Mouse (Mus musculus): Measurements from ENCODE around the gene Plcxd1. TPM values are rescaled to one million over a fixed set of nuclear protein-coding genes. Genes with fewer than 3 reads are reported as not detected.

Gene Plcxd1
- polyA plus RNA-seq, 1 experiment from 2014 or later, result 2.5 TPM

- Histone ChIP-seq H3K27me3 (0 out of 2 replicates have a peak, but pooled peaks cover 7% of the 10 kb centered on the region), H3K4me1 (replicated peaks) (peaks cover 33% of the 10 kb centered on the region)
- peak; percentile 35 for ATAC-seq
These were observed 2.1 kb downstream of the Plcxd1 start for GRCm38 (mm10) chr5:110101716-110102347.

GRCm38 (mm10) chr5:110102429-110102828, 2.7 kb downstream of the Plcxd1 start:
- WGBS, result 93% methylated on average over 13 of the region's 13 CpGs
- no peak overlapping the region for H3K9ac ChIP-seq (replicated peaks)
- H3K27ac ChIP-seq, result no peak overlapping the region
- H3K9me3 ChIP-seq, result no peaks in the 10 kb centered on the region
- 0 out of 2 replicates have a peak, but pooled peaks cover 7% of the 10 kb centered on the region for H3K27me3 ChIP-seq
- ATAC-seq, result no peak
- H3K4me3 ChIP-seq (replicated peaks), result no peak overlapping the region
- peak overlapping the region; percentile 66; the same call in 1 of the 2 replicates for H3K4me2 ChIP-seq (replicated peaks)
- H3K4me1 ChIP-seq (replicated peaks), result peaks cover 36% of the 10 kb centered on the region
- H3K36me3 ChIP-seq, result peaks cover 44% of the 10 kb centered on the region

More at GRCm38 (mm10) chr5:110101716-110102347, 2.1 kb downstream of the Plcxd1 start:
- peak overlapping the region; percentile 66 for H3K4me2 ChIP-seq (replicated peaks)
- H3K9ac ChIP-seq (replicated peaks), result peak overlapping the region; percentile 49
- peak overlapping the region; percentile 36 for H3K4me3 ChIP-seq (replicated peaks)
- H3K36me3 ChIP-seq, result peaks cover 44% of the 10 kb centered on the region
- H3K27ac ChIP-seq, result no peak overlapping the region
- H3K9me3 ChIP-seq, result no peaks in the 10 kb centered on the region
- 24% methylated on average over 34 of the region's 34 CpGs for WGBS

- Histone ChIP-seq H3K4me1 (replicated peaks) (peaks cover 36% of the 10 kb centered on the region), H3K9me3 (no peaks in the 10 kb centered on the region), H3K27ac (no peak overlapping the region), H3K36me3 (peaks cover 44% of the 10 kb centered on the region), H3K27me3 (0 out of 2 replicates have a peak, but pooled peaks cover 7% of the 10 kb centered on the region), H3K9ac (replicated peaks) (no peak overlapping the region), H3K4me2 (replicated peaks) (no peak overlapping the region), H3K4me3 (replicated peaks) (no peak overlapping the region)
- WGBS, result 95% methylated on average over 19 of the region's 19 CpGs
- ATAC-seq, result no peak
These were observed 3.3 kb downstream of the Plcxd1 start for GRCm38 (mm10) chr5:110102853-110103625.

GRCm38 (mm10) chr5:110103901-110104615, 4.3 kb downstream of the Plcxd1 start:
- 97% methylated on average over 27 of the region's 27 CpGs for WGBS
- Histone ChIP-seq H3K9ac (replicated peaks) (no peak overlapping the region), H3K4me1 (replicated peaks) (peaks cover 36% of the 10 kb centered on the region), H3K4me2 (replicated peaks) (no peak overlapping the region), H3K27me3 (0 out of 2 replicates have a peak, but pooled peaks cover 7% of the 10 kb centered on the region), H3K27ac (no peak overlapping the region), H3K36me3 (peaks cover 44% of the 10 kb centered on the region), H3K4me3 (replicated peaks) (no peak overlapping the region), H3K9me3 (no peaks in the 10 kb centered on the region)
- ATAC-seq, result no peak

- Histone ChIP-seq H3K27ac (no peak overlapping the region), H3K4me3 (replicated peaks) (no peak overlapping the region), H3K9me3 (no peaks in the 10 kb centered on the region), H3K4me2 (replicated peaks) (no peak overlapping the region), H3K9ac (replicated peaks) (no peak overlapping the region), H3K36me3 (peaks cover 44% of the 10 kb centered on the region), H3K27me3 (0 out of 2 replicates have a peak, but pooled peaks cover 7% of the 10 kb centered on the region), H3K4me1 (replicated peaks) (peaks cover 34% of the 10 kb centered on the region)
- 97% methylated on average over 36 of the region's 36 CpGs for WGBS
- no peak for ATAC-seq
These were observed 5.0 kb downstream of the Plcxd1 start for GRCm38 (mm10) chr5:110104616-110105380.

GRCm38 (mm10) chr5:110106140-110106871, 6.5 kb downstream of the Plcxd1 start:
- no peak overlapping the region for H3K27ac ChIP-seq
- peaks cover 30% of the 10 kb centered on the region for H3K4me1 ChIP-seq (replicated peaks)
- H3K4me3 ChIP-seq (replicated peaks), result peak overlapping the region; percentile 80
- ATAC-seq, result no peak
- peak overlapping the region; percentile 95 for H3K4me2 ChIP-seq (replicated peaks)
- 93% methylated on average over 26 of the region's 26 CpGs for WGBS
- H3K27me3 ChIP-seq, result 0 out of 2 replicates have a peak, but pooled peaks cover under 1% of the 10 kb centered on the region
- peaks cover 44% of the 10 kb centered on the region for H3K36me3 ChIP-seq
- no peaks in the 10 kb centered on the region for H3K9me3 ChIP-seq
- H3K9ac ChIP-seq (replicated peaks), result peak overlapping the region; percentile 77

GRCm38 (mm10) chr5:110106901-110107564, 7.3 kb downstream of the Plcxd1 start:
- peak overlapping the region; percentile 95 for H3K27ac ChIP-seq
- no peaks in the 10 kb centered on the region for H3K27me3 ChIP-seq
- WGBS, result 17% methylated on average over 40 of the region's 41 CpGs
- peak overlapping the region; percentile 77 for H3K9ac ChIP-seq (replicated peaks)
- H3K4me2 ChIP-seq (replicated peaks), result peak overlapping the region; percentile 95
- no peaks in the 10 kb centered on the region for H3K9me3 ChIP-seq
- peaks cover 23% of the 10 kb centered on the region for H3K4me1 ChIP-seq (replicated peaks)
- peak overlapping the region; percentile 80 for H3K4me3 ChIP-seq (replicated peaks)
- ATAC-seq, result peak; percentile 29
- peaks cover 47% of the 10 kb centered on the region for H3K36me3 ChIP-seq

- under 1% methylated on average over 70 of the region's 71 CpGs for WGBS
- Histone ChIP-seq H3K9ac (replicated peaks) (peak within 1 kb of the TSS; percentile 77), H3K4me3 (replicated peaks) (peak within 1 kb of the TSS; percentile 80)
These were observed 8.0 kb downstream of the Plcxd1 start, which contains the start of gene Gtpbp6 for GRCm38 (mm10) chr5:110107581-110108304. Gene Gtpbp6, minus strand, starts transcription at chr5:110108197.

GRCm38 (mm10) chr5:110108305-110108628, 8.5 kb downstream of the Plcxd1 start:
- WGBS, result under 1% methylated on average over 7 of the region's 7 CpGs
- H3K27ac ChIP-seq, result peak overlapping the region; percentile 95
- H3K36me3 ChIP-seq, result peaks cover 46% of the 10 kb centered on the region
- peak overlapping the region; percentile 95 for H3K4me2 ChIP-seq (replicated peaks)
- H3K4me3 ChIP-seq (replicated peaks), result peak overlapping the region; percentile 80
- no peak overlapping the region for H3K9ac ChIP-seq (replicated peaks)
- H3K27me3 ChIP-seq, result no peaks in the 10 kb centered on the region
- ATAC-seq, result no peak
- peaks cover 20% of the 10 kb centered on the region for H3K4me1 ChIP-seq (replicated peaks)
- H3K9me3 ChIP-seq, result no peaks in the 10 kb centered on the region

More at GRCm38 (mm10) chr5:110107581-110108304, 8.0 kb downstream of the Plcxd1 start, which contains the start of gene Gtpbp6:
- Histone ChIP-seq H3K4me2 (replicated peaks) (peak within 1 kb of the TSS; percentile 95), H3K36me3 (peaks cover 46% of the 10 kb centered on the region), H3K27me3 (no peaks in the 10 kb centered on the region), H3K4me1 (replicated peaks) (peaks cover 20% of the 10 kb centered on the region), H3K9me3 (no peaks in the 10 kb centered on the region), H3K27ac (peak within 1 kb of the TSS; percentile 95)
- peak; percentile 77 for ATAC-seq

- Histone ChIP-seq H3K36me3 (peaks cover 43% of the 10 kb centered on the region), H3K9ac (replicated peaks) (peak within 1 kb of the TSS; percentile 71), H3K4me2 (replicated peaks) (peak within 1 kb of the TSS; percentile 73), H3K27ac (peak within 1 kb of the TSS; percentile 95), H3K4me1 (replicated peaks) (peaks cover 20% of the 10 kb centered on the region), H3K27me3 (no peaks in the 10 kb centered on the region), H3K4me3 (replicated peaks) (peak within 1 kb of the TSS; percentile 54), H3K9me3 (no peaks in the 10 kb centered on the region)
- under 1% methylated on average over 12 of the region's 12 CpGs for WGBS
- ATAC-seq, result peak; percentile 76
These were observed 10.2 kb downstream of the Plcxd1 start, which contains the start of gene Zfp605 for GRCm38 (mm10) chr5:110109991-110110441. Gene Zfp605, plus strand, starts transcription at chr5:110110092.
